Mouse (Mus musculus) bone marrow macrophage, adult 2 months (primary cell): ENCODE measurements at regions not wholly inside any gene's neighbourhood (a gene's known extent, or its start where the extent isn't known, plus 50 kb on each side); places are given as distances from the start of the nearest gene placed in this dataset.

ENCODE experiments used
- CTCF ChIP-seq: IDR thresholded peaks from 2 replicates; pipeline ENCODE4 v1.5.1; 2012; ENCODE audit warnings: low read depth, mild to moderate bottlenecking, low read length, moderate library complexity
- POLR2A ChIP-seq: IDR thresholded peaks from 2 replicates; pipeline ENCODE4 v1.6.1; 2012; ENCODE audit warnings: mild to moderate bottlenecking, low read depth, low read length, borderline replicate concordance

DNA sequence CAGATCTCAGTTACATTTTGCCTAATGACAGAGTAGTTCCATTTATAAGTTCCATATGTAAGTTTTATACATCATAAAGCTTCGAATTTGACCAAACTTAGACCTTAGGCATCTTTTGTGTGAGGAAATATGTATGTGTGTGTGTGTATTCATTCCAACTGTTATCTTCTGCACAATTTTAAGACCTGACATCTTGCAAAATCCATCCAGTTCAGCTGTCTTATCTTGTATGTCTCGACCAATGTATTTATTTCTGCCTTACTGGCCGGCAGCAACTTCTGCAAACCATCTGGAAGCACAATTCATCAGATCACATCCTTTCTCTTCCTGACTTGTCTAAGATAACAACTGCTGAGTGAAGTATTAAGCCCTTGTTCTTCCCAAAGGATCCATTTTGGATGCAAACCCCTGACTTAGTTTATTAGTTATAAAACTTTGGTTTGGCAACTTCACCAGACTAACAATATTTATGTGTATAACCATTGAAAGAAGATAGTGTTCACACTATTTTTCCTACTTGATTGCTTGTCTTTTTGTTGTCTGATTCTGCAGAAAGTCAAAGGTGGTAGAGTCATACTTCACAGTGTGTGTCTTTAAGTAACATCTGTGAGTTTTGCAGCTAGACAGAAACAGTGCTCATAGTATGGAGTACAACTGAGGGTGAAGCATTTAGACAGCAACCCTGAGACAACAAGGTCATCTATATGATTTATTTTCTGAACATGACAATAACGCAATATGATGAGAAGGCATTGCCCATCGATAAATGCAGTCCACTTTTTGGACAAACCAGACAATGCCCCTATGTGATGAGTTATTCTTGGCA is 622.0 kb upstream of the Marcks start:
- no peak for TF ChIP-seq POLR2A
- TF ChIP-seq CTCF: no peak
